Mouse (Mus musculus): ENCODE data around the gene Meiob. TPM values are rescaled to one million over a fixed set of nuclear protein-coding genes. Genes with fewer than 3 reads are reported as not detected.

The Meiob gene
- polyA plus RNA-seq, 1 experiment from 2014 or later = not detected

DNA sequence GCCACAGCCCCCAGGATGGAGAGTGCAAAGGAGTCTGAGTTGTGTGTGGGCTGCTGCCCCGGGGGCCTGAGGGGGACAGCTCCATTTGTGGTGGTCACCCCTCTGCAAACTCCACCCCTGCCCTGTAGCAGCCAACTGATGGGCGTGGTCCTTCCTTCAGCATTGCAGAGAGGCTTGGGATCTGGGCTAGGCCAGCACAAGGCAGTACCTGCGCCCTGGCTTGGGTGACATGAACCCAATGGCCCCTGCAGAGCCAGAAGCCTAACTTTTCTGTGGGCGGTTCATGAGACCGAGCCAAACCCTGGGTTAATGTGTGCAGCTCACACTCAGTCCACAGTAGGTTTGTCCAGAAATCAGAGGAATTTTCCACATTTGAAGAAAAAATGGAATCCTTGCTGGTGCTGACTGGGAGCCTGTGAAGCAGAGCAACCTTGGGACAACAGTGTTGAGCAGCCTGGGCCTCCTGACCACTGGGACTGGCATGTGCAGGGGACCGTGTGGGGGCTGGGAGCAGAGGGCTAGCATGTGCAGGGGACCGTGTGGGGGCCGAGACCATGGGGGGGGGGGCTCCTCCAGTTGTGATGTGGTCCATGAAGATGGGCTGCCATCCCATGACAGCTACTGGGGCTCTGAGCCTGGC, 53.9 kb downstream of the Meiob start:
- no peaks in the 10 kb centered on the region for H3K9me3 ChIP-seq (ENCODE audit: control insufficient read depth, low read length)
- H3K36me3 ChIP-seq (ENCODE audit: control insufficient read depth, insufficient read depth, low read length) = peaks cover 11% of the 10 kb centered on the region; the same call in 1 of the 2 replicates
- WGBS = 85% methylated on average over 8 of the region's 8 CpGs
- no peaks in the 10 kb centered on the region for H3K4me1 ChIP-seq (ENCODE audit: control insufficient read depth, insufficient read depth, low read length)
- no peak for ATAC-seq
- no peak overlapping the region for H3K4me3 ChIP-seq (ENCODE audit: low read length)
- no peak overlapping the region for H3K27ac ChIP-seq (ENCODE audit: low read length)
- H3K27me3 ChIP-seq (replicated peaks; ENCODE audit: control insufficient read depth, insufficient read depth, low read length) = no peaks in the 10 kb centered on the region
- H3K9ac ChIP-seq (ENCODE audit: low read depth, low read length) = no peak overlapping the region
- no peak overlapping the region for H3K4me2 ChIP-seq (ENCODE audit: low read depth, low read length)

DNA sequence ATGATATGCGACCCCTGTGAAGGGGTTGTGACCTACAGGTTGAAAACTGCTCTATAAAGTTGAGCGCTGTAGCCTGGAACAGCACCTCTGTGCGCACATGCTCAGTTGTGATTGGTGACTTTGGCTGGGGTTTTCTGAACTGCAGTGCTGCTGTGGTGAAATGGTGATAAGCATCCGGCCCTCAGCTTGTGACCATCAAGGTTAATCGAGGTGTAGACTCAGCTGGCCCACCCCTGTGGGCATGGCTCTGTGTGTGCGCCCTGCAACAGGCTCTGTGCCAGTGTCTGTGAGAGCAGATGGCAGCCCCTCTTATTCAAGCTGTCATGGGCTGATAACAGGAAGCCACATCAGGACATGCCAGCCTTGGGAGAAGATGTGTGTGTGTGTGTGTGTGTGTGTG, 54.9 kb downstream of the Meiob start:
- WGBS = 87% methylated on average over 6 of the region's 6 CpGs
- H3K4me1 ChIP-seq (ENCODE audit: control insufficient read depth, insufficient read depth, low read length) = no peaks in the 10 kb centered on the region
- peak; percentile 73 for ATAC-seq
- H3K4me3 ChIP-seq (ENCODE audit: low read length) = no peak overlapping the region
- no peaks in the 10 kb centered on the region for H3K27me3 ChIP-seq (replicated peaks; ENCODE audit: control insufficient read depth, insufficient read depth, low read length)
- no peaks in the 10 kb centered on the region for H3K9me3 ChIP-seq (ENCODE audit: control insufficient read depth, low read length)
- 0 out of 2 replicates have a peak, but pooled peaks cover 8% of the 10 kb centered on the region for H3K36me3 ChIP-seq (ENCODE audit: control insufficient read depth, insufficient read depth, low read length)
- no peak overlapping the region for H3K9ac ChIP-seq (ENCODE audit: low read depth, low read length)
- H3K27ac ChIP-seq (ENCODE audit: low read length) = no peak overlapping the region
- H3K4me2 ChIP-seq (ENCODE audit: low read depth, low read length) = no peak overlapping the region

DNA sequence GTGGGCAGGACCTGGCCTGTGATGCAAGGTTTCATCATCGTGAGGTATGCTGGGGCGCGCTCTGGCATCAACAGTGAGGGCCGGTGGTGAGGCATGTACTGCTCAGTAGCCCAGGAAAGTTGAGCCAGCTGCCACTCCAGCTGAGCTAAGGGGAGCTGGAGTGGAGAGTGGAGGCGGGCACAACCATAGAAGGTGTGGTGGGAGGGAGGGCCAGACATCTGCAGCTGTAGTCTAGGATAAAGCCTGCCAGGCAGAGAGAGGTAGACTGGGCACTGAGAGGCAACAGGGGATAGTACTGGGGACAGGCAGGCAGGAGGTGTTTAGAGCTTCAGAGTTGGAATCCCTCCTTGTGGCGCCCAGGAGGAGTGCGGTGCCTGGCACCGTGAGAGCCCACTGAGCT, 56.0 kb downstream of the Meiob start:
- no peaks in the 10 kb centered on the region for H3K9me3 ChIP-seq (ENCODE audit: control insufficient read depth, low read length)
- WGBS = 95% methylated on average over 8 of the region's 8 CpGs
- 0 out of 2 replicates have a peak, but pooled peaks cover 8% of the 10 kb centered on the region for H3K36me3 ChIP-seq (ENCODE audit: control insufficient read depth, insufficient read depth, low read length)
- no peak overlapping the region for H3K4me2 ChIP-seq (ENCODE audit: low read depth, low read length)
- H3K27ac ChIP-seq (ENCODE audit: low read length) = no peak overlapping the region
- no peaks in the 10 kb centered on the region for H3K4me1 ChIP-seq (ENCODE audit: control insufficient read depth, insufficient read depth, low read length)
- ATAC-seq = peak; percentile 27; the same call in 1 of the 2 replicates
- no peak overlapping the region for H3K9ac ChIP-seq (ENCODE audit: low read depth, low read length)
- no peak overlapping the region for H3K4me3 ChIP-seq (ENCODE audit: low read length)
- H3K27me3 ChIP-seq (replicated peaks; ENCODE audit: control insufficient read depth, insufficient read depth, low read length) = no peaks in the 10 kb centered on the region

DNA sequence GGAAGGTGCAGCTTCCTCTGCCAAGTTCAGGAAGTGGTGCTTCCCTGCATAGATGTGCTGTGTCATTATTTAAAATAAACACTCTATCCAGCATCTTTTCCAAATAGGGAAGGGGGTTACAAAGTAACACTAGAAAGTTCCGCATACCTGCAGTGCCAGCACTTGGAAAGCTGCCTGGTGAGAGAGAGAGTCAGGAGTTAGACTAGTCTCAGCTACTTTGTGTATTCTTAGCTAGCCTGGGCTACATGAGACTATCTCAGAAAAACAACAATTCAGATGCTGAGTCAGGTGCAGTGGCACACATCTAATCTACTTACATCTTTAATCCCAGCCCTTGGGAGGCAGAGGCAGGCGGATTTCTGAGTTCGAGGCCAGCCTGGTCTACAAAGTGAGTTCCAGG, 57.7 kb downstream of the Meiob start:
- H3K9ac ChIP-seq (ENCODE audit: low read depth, low read length) = no peak overlapping the region
- H3K4me3 ChIP-seq (ENCODE audit: low read length) = no peak overlapping the region
- no peaks in the 10 kb centered on the region for H3K9me3 ChIP-seq (ENCODE audit: control insufficient read depth, low read length)
- no peak overlapping the region for H3K27ac ChIP-seq (ENCODE audit: low read length)
- H3K27me3 ChIP-seq (replicated peaks; ENCODE audit: control insufficient read depth, insufficient read depth, low read length) = no peaks in the 10 kb centered on the region
- 0 out of 2 replicates have a peak, but pooled peaks cover 11% of the 10 kb centered on the region for H3K36me3 ChIP-seq (ENCODE audit: control insufficient read depth, insufficient read depth, low read length)
- no peak overlapping the region for H3K4me2 ChIP-seq (ENCODE audit: low read depth, low read length)
- no peaks in the 10 kb centered on the region for H3K4me1 ChIP-seq (ENCODE audit: control insufficient read depth, insufficient read depth, low read length)
- ATAC-seq = no peak
- 92% methylated on average over 3 of the region's 3 CpGs for WGBS

DNA sequence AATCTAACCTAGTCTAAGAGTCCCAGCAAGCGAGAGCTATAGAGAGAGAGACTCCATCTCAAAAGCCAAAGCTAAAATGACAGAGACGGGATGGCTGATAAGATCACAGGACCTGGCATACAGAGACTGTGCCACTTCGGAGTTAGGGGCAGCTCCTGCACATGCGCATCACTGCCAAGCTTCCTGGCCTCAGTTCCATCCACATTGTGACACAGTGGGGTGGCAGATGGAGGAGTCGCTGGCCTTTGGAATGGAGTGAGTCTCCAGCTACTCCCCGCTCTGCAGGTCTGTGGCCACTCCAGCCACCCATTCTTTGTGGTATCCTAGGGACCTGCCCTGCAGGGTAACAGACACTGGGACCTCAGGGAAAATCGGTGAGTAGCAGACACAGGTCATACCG, 61.7 kb downstream of the Meiob start, which contains the start of gene Igfals:
Gene Igfals (plus strand): TSS at position 222 of the 400 bp plus-strand sequence.
- Histone ChIP-seq H3K4me2 (ENCODE audit: low read depth, low read length) (no peak within 1 kb of the TSS), H3K9ac (ENCODE audit: low read depth, low read length) (no peak within 1 kb of the TSS), H3K9me3 (ENCODE audit: control insufficient read depth, low read length) (no peaks in the 10 kb centered on the region), H3K4me1 (ENCODE audit: control insufficient read depth, insufficient read depth, low read length) (no peaks in the 10 kb centered on the region), H3K36me3 (ENCODE audit: control insufficient read depth, insufficient read depth, low read length) (0 out of 2 replicates have a peak, but pooled peaks cover 11% of the 10 kb centered on the region), H3K4me3 (ENCODE audit: low read length) (no peak within 1 kb of the TSS), H3K27ac (ENCODE audit: low read length) (no peak within 1 kb of the TSS), H3K27me3 (replicated peaks; ENCODE audit: control insufficient read depth, insufficient read depth, low read length) (no peaks in the 10 kb centered on the region)
- no peak for ATAC-seq
- 87% methylated on average over 8 of the region's 8 CpGs for WGBS

DNA sequence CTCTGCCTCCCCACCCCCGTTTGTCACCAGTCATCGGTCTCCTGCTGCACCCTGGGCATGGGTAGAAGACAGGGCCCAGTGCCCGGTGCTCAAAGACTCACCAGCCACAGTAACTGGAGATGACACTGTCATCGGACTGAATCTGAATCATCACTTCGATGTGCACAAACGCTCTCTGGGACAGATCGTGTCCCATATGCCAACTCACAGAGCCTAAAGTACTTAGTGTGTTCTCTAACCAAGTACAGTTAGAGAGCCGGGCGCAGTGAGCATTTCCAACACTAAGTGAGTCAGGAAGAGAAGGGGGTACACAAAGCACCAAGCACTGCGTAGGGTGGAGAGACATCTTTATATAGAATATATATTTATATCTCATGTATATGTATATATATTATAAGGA, 63.8 kb downstream of the Meiob start:
- Histone ChIP-seq H3K36me3 (ENCODE audit: control insufficient read depth, insufficient read depth, low read length) (0 out of 2 replicates have a peak, but pooled peaks cover 3% of the 10 kb centered on the region), H3K27me3 (replicated peaks; ENCODE audit: control insufficient read depth, insufficient read depth, low read length) (no peaks in the 10 kb centered on the region), H3K9me3 (ENCODE audit: control insufficient read depth, low read length) (no peaks in the 10 kb centered on the region), H3K4me3 (ENCODE audit: low read length) (no peak overlapping the region), H3K27ac (ENCODE audit: low read length) (no peak overlapping the region), H3K9ac (ENCODE audit: low read depth, low read length) (no peak overlapping the region), H3K4me2 (ENCODE audit: low read depth, low read length) (no peak overlapping the region), H3K4me1 (ENCODE audit: control insufficient read depth, insufficient read depth, low read length) (no peaks in the 10 kb centered on the region)
- 95% methylated on average over 10 of the region's 10 CpGs for WGBS
- no peak for ATAC-seq

DNA sequence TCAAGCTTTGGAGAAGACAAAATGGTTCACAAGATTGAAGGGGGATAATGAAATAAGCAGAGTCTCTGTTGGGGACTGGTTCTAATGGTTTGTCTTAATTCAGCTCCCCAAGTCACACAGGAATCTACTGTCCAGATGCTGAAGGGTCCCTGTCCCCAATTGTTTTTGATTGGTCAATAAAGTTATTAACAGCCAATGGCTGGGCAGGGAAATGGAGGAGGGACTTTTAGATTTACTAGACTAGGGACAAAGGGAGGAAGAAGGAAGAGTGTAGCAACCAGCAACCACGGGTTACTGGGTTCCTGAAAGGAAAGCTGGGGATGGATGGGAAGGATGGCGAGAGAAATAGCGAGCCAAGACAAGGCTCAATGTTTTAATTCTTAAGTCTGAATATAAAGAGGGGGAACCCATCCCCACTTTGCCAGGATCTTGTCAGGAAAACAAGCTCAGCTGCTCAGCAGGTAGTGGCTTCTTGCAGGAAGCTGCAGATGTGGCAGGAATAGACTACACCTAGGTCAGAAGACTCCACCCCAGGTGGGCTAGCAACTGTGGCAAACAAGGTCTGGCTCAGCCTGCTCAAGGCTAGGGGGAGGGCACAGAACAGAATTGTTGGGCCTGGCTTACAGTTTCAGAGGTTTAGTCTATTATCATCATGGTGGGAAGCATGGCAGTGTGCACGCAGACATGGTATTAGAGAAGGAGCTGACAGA, 69.8 kb downstream of the Meiob start:
- WGBS = 52% methylated on average over 4 of the region's 4 CpGs
- no peaks in the 10 kb centered on the region for H3K27me3 ChIP-seq (replicated peaks; ENCODE audit: control insufficient read depth, insufficient read depth, low read length)
- no peak for ATAC-seq

DNA sequence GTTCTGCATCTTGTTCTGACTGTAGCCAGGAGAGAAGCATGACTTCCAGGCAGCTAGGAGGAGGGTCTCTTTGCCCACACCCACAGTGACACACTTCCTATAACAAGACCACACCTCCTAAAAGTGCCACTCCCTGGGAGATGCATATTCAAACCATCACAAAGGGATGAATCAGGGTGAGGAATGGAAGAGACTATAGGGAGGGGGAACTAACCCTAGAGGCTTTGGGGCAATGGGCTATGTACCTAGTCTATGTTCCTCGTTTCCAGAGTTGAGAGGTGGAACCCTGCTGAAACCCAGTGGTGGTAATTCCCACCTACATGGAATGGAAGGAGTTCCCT, 70.3 kb downstream of the Meiob start:
- Histone ChIP-seq H3K4me1 (ENCODE audit: control insufficient read depth, insufficient read depth, low read length) (peaks cover 10% of the 10 kb centered on the region), H3K27ac (ENCODE audit: low read length) (no peak overlapping the region), H3K9me3 (ENCODE audit: control insufficient read depth, low read length) (no peaks in the 10 kb centered on the region), H3K4me2 (ENCODE audit: low read depth, low read length) (no peak overlapping the region), H3K9ac (ENCODE audit: low read depth, low read length) (no peak overlapping the region), H3K36me3 (ENCODE audit: control insufficient read depth, insufficient read depth, low read length) (no peaks in the 10 kb centered on the region), H3K27me3 (replicated peaks; ENCODE audit: control insufficient read depth, insufficient read depth, low read length) (no peaks in the 10 kb centered on the region), H3K4me3 (ENCODE audit: low read length) (no peak overlapping the region)
- WGBS = 50% methylated on average over 1 of the region's 1 CpGs
- no peak for ATAC-seq

More for the DNA sequence above, 69.8 kb downstream of the Meiob start:
- H3K9me3 ChIP-seq (ENCODE audit: control insufficient read depth, low read length) = no peaks in the 10 kb centered on the region
- no peak overlapping the region for H3K4me3 ChIP-seq (ENCODE audit: low read length)
- no peak overlapping the region for H3K9ac ChIP-seq (ENCODE audit: low read depth, low read length)
- H3K4me2 ChIP-seq (ENCODE audit: low read depth, low read length) = no peak overlapping the region
- peaks cover 10% of the 10 kb centered on the region for H3K4me1 ChIP-seq (ENCODE audit: control insufficient read depth, insufficient read depth, low read length)
- no peak overlapping the region for H3K27ac ChIP-seq (ENCODE audit: low read length)
- no peaks in the 10 kb centered on the region for H3K36me3 ChIP-seq (ENCODE audit: control insufficient read depth, insufficient read depth, low read length)

DNA sequence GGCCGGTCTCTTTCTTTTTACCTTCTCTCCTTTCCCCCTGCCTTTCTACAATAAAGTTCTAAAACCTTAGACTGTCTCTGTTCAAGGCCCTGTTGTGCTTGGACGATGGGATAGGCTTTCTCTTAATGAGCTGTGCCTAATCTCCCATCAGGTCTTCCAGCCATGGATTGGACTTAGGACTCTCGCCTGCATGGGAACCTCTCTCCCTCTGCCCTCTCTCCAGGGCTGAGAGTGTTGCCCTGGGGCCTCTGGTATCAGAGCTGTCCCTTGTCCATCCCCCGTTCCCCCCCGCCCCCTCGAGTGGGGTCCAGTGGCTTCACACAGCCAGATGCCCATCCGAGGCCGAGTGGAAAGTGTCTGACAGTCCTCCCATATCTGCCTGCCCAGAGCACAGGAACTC, 70.9 kb downstream of the Meiob start:
- Histone ChIP-seq H3K4me2 (ENCODE audit: low read depth, low read length) (no peak overlapping the region), H3K36me3 (ENCODE audit: control insufficient read depth, insufficient read depth, low read length) (no peaks in the 10 kb centered on the region), H3K4me3 (ENCODE audit: low read length) (no peak overlapping the region), H3K9me3 (ENCODE audit: control insufficient read depth, low read length) (no peaks in the 10 kb centered on the region), H3K4me1 (ENCODE audit: control insufficient read depth, insufficient read depth, low read length) (peaks cover 10% of the 10 kb centered on the region), H3K9ac (ENCODE audit: low read depth, low read length) (no peak overlapping the region), H3K27ac (ENCODE audit: low read length) (no peak overlapping the region), H3K27me3 (replicated peaks; ENCODE audit: control insufficient read depth, insufficient read depth, low read length) (no peaks in the 10 kb centered on the region)
- ATAC-seq = 0 out of 2 replicates have a peak, but pooled peaks have one; percentile 41
- WGBS = 73% methylated on average over 8 of the region's 8 CpGs

Data from intestine, embryonic 16.5 days (tissue).